Mouse (Mus musculus) midbrain, postnatal 0 days (tissue): ENCODE results near the gene Cpne5. TPM values are rescaled to one million over a fixed set of nuclear protein-coding genes. Genes with fewer than 3 reads are reported as not detected.

ENCODE experiments used
- ATAC-seq: fragments of 200-750 bp; cut with Nextera tagmentation; 2 replicates; pipeline ENCODE4 v1.8.0; 2017; ENCODE audit warnings: moderate number of reproducible peaks, mild to moderate bottlenecking, moderate TSS enrichment, moderate library complexity; ENCODE audit not compliant: low FRiP score
- DNase-seq: peaks from one replicate; pipeline ENCODE4 v3.0.0-alpha.2; 2015; ENCODE audit warnings: low spot score
- H3K27ac ChIP-seq: fragments of 300-500 bp; sonication (generic); 2 replicates; pipeline ENCODE4 v1.5.1; 2014; ENCODE audit warnings: low read depth, mild to moderate bottlenecking, low read length, mixed read lengths
- H3K27me3 ChIP-seq: fragments of 300-500 bp; sonication (generic); 2 replicates; pipeline ENCODE4 v1.6.1; 2014; ENCODE audit warnings: low read length, control low read depth, mixed read lengths; ENCODE audit not compliant: insufficient read depth
- H3K36me3 ChIP-seq: fragments of 300-500 bp; sonication (generic); 2 replicates; pipeline ENCODE4 v1.6.1; 2014; ENCODE audit warnings: low read length, control low read depth, mixed read lengths; ENCODE audit not compliant: insufficient read depth
- H3K4me1 ChIP-seq: fragments of 300-500 bp; sonication (generic); 2 replicates; pipeline ENCODE4 v1.6.1; 2014; ENCODE audit warnings: mild to moderate bottlenecking, control low read depth, antibody characterized with exemption, low read length, mixed read lengths; ENCODE audit not compliant: insufficient read depth
- H3K4me2 ChIP-seq: fragments of 300-500 bp; sonication (generic); 2 replicates; pipeline ENCODE4 v1.6.1; 2014; ENCODE audit warnings: low read depth, mild to moderate bottlenecking, low read length, mixed read lengths; ENCODE audit not compliant: poor library complexity, severe bottlenecking
- H3K4me3 ChIP-seq: fragments of 300-500 bp; sonication (generic); 2 replicates; pipeline ENCODE4 v1.5.1; 2014; ENCODE audit warnings: low read depth, mild to moderate bottlenecking, low read length, moderate library complexity
- H3K9ac ChIP-seq: fragments of 300-500 bp; sonication (generic); replicated peaks from 2 replicates; pipeline ENCODE4 v1.6.1; 2014; ENCODE audit warnings: mild to moderate bottlenecking, low read length, moderate library complexity, mixed read lengths; ENCODE audit not compliant: poor library complexity, severe bottlenecking
- H3K9me3 ChIP-seq: fragments of 300-500 bp; sonication (generic); 2 replicates; pipeline ENCODE4 v1.6.1; 2016; ENCODE audit warnings: low read length, control low read depth
- CTCF ChIP-seq: IDR thresholded peaks from 2 replicates; pipeline ENCODE4 v1.5.1; 2016; ENCODE audit warnings: antibody characterized with exemption, mild to moderate bottlenecking
- WGBS: fragments of 180-500 bp; shearing (Covaris S2); extraction: QIAGEN DNeasy Blood & Tissue Kit; methylation state at CpG from one replicate; pipeline ENCODE4 v1.1.7; 2014; 5-methylcytosine and 5-hydroxymethylcytosine counted together
- polyA plus RNA-seq: library from polyadenylated mRNA; unstranded; fragments of >200 nt; fragmentation: Nextera tagmentation; extraction: Ambion mirVana; gene quantifications from 2 replicates; pipeline ENCODE4 v1.2.1, GENCODE M21; 2015
- total RNA-seq: library from RNA; depleted of rRNA; stranded (reverse); fragments of >200 nt; gene quantifications from 2 replicates; pipeline ENCODE4 v1.2.3, GENCODE M21; 2014

Cpne5 gene
- total and polyA plus RNA-seq, 2 experiments from 2014 or later = 86.5 to 90.2 TPM

DNA sequence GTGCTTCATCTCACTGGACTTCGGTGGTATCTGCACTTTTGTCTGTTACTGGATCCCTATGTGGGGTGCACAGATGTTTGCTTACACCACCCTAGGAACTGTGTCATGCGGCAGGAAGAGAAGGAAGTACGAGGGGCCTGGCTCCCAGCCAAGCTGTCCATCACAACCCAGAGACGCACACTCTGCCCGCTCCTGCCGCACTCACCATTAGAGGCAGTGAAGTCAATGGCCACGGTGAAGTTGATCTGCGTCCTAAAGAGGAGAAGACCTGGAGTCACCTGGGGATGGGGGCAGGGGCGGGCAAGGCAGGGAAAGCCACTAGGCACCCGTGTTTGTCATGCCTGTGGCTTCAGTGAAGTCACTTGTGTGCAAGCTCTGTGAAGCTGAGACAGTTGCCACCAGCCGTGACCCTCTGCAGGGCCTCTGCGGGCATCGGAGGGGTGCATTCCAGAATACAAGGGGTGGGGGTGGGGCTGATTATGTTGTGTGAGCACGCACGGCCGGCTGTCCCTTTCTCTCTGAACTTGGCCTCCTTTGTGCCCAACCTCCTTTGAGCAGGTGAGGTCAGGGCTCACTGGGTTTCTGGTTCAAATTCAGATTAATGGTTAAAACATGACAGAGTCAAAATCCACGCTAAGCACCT lies 73.4 kb downstream of the Cpne5 start:
- Histone ChIP-seq H3K4me3 (no peak overlapping the region), H3K27me3 (no peaks in the 10 kb centered on the region), H3K9ac (no peak overlapping the region), H3K4me2 (no peak overlapping the region), H3K36me3 (peaks cover 15% of the 10 kb centered on the region; the same call in 1 of the 2 replicates), H3K4me1 (peaks cover 10% of the 10 kb centered on the region; the same call in 1 of the 2 replicates), H3K27ac (no peak overlapping the region), H3K9me3 (no peaks in the 10 kb centered on the region)
- no peak for ATAC-seq
- no peak for TF ChIP-seq CTCF
- peak; percentile 34 for DNase-seq
- WGBS = 16% methylated on average over 17 of the region's 17 CpGs

DNA sequence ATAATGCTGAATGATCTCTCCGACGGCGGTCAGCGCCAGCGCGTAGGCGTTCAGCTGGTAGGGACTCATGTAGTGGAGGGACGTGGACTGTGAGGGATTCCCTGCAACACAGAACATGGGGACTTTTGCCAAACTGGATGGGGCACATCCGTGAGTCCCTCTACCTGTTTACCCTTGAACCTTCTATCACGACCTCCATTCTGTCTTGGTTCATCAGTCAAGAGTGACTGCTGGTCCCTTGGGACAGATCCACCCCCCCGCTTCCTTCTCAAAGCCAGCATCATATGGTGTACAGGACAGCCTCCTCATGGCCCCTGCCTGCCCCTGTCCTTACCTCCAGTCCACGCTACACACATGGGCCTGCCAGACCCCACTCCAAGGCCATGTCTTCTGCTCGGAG lies 75.6 kb downstream of the Cpne5 start:
- H3K4me2 ChIP-seq = no peak overlapping the region
- DNase-seq = no peak
- no peak overlapping the region for H3K4me3 ChIP-seq
- no peak for ATAC-seq
- H3K9ac ChIP-seq = no peak overlapping the region
- WGBS = 95% methylated on average over 13 of the region's 13 CpGs
- H3K36me3 ChIP-seq = peaks cover 11% of the 10 kb centered on the region; the same call in 1 of the 2 replicates
- peaks cover 10% of the 10 kb centered on the region; the same call in 1 of the 2 replicates for H3K4me1 ChIP-seq
- H3K27ac ChIP-seq = no peak overlapping the region
- no peaks in the 10 kb centered on the region for H3K27me3 ChIP-seq
- no peak for TF ChIP-seq CTCF
- H3K9me3 ChIP-seq = no peaks in the 10 kb centered on the region

DNA sequence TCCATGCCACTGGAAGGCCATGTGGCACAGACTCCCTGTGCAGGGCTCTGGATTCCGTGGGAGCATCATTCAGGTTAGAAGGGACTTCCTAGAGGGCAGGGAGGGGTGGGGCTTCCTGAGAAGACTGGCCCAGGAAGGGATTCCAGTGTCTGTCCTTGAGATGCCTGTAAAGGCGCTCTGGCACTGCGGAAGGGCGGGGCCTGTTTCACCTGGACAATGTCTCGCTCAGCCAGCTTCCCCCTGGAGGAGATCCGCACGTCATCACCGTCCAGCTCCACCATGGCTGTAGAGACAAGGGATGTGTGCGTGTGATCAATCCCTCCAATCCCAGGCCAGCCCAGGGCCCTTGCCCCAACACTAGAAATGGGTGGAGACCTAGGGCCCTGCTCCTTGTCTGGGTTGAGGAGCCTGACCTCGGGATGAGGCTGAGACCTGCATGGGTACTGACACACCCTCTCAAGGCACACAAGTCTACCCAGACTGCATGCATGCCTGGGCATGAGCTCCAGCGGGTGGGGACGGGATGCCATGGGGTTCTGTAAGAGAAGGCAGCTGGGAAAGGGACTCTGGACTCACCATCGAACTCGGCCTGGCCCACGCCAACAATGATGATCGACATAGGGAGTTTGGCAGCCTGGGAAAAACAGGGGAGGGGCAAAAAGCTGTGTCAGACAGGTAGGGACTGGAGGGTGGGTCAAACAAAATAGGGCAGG lies 78.1 kb downstream of the Cpne5 start:
- peaks cover 11% of the 10 kb centered on the region; the same call in 1 of the 2 replicates for H3K36me3 ChIP-seq
- TF ChIP-seq CTCF = no peak
- H3K4me1 ChIP-seq = peaks cover 8% of the 10 kb centered on the region; the same call in 1 of the 2 replicates
- H3K9ac ChIP-seq = no peak overlapping the region
- H3K27me3 ChIP-seq = no peaks in the 10 kb centered on the region
- no peak for ATAC-seq
- H3K4me3 ChIP-seq = no peak overlapping the region
- no peaks in the 10 kb centered on the region for H3K9me3 ChIP-seq
- no peak for DNase-seq
- no peak overlapping the region for H3K27ac ChIP-seq
- H3K4me2 ChIP-seq = no peak overlapping the region
- 90% methylated on average over 16 of the region's 16 CpGs for WGBS

DNA sequence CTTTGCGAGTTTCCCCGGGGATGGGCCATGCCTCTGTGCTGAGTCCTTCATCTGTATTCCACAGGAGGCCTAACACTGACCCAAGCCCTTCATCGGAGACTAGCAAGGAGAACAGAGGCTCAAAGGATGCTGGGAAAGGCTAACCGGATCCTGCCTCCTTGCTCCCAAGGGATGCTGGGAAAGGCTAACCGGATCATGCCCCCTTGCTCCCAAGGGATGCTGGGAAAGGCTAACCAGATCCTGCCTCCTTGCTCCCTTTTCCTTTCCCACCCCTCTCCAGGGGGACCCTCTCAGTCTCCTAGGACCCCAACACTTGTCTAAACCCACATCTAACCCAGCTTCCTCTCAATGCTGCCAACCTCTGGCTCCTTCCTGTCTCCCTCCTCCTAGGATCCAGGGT lies 78.6 kb downstream of the Cpne5 start:
- Histone ChIP-seq H3K9me3 (no peaks in the 10 kb centered on the region), H3K36me3 (peaks cover 11% of the 10 kb centered on the region; the same call in 1 of the 2 replicates), H3K4me1 (peaks cover 8% of the 10 kb centered on the region; the same call in 1 of the 2 replicates), H3K4me2 (no peak overlapping the region), H3K27me3 (no peaks in the 10 kb centered on the region), H3K27ac (no peak overlapping the region), H3K4me3 (no peak overlapping the region), H3K9ac (no peak overlapping the region)
- no peak for ATAC-seq
- no peak for TF ChIP-seq CTCF
- 92% methylated on average over 5 of the region's 5 CpGs for WGBS
- DNase-seq = no peak

DNA sequence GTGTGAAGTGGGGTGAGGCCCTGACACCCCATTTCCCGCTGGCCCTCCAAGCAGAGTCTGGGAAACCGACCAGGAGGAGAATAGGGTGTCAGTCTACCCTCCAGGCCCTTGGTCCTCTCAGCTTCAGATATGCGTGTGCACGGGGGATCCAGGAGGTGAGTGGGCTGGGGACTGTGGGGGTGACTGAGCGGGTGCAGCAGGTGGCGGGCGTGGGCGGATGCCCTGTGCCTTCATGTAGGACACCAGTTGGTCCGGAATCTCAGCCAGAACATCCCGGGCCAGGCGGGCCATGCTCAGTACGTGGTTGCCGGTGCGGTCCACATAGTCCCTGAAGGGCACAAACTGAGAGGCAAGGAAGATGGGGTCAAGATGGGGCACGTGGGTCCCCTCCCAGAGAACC lies 79.1 kb downstream of the Cpne5 start:
- no peaks in the 10 kb centered on the region for H3K9me3 ChIP-seq
- H3K4me2 ChIP-seq = no peak overlapping the region
- whole genome bisulfite sequencing = 96% methylated on average over 15 of the region's 15 CpGs
- ATAC-seq = no peak
- H3K27ac ChIP-seq = no peak overlapping the region
- no peaks in the 10 kb centered on the region for H3K27me3 ChIP-seq
- DNase-seq = no peak
- peaks cover 8% of the 10 kb centered on the region; the same call in 1 of the 2 replicates for H3K4me1 ChIP-seq
- H3K36me3 ChIP-seq = peaks cover 11% of the 10 kb centered on the region; the same call in 1 of the 2 replicates
- no peak overlapping the region for H3K9ac ChIP-seq
- no peak overlapping the region for H3K4me3 ChIP-seq
- no peak for TF ChIP-seq CTCF

DNA sequence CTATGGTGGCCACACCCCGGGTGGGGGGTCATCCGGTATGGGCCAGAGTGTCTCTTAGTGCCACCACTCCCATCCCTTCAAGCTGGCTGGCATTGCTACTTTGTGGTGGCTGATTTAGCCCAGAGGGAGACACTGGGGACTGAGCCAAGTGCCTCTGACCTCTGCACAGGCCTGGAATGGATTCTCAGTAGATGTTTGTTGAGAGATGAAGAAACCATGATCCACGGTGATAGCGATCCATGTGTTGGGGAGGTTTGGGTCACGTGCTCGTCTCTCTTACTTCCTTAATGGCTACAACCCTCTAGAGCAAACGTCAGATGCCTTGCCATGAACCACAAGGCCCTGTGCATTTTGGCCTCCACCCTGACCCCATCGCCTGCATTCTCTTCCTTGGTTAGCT lies 81.1 kb downstream of the Cpne5 start:
- H3K27me3 ChIP-seq = no peaks in the 10 kb centered on the region
- DNase-seq = no peak
- 95% methylated on average over 8 of the region's 8 CpGs for WGBS
- no peak for TF ChIP-seq CTCF
- no peak overlapping the region for H3K4me3 ChIP-seq
- H3K27ac ChIP-seq = no peak overlapping the region
- ATAC-seq = no peak
- H3K9ac ChIP-seq = no peak overlapping the region
- H3K36me3 ChIP-seq = peaks cover 11% of the 10 kb centered on the region; the same call in 1 of the 2 replicates
- H3K4me1 ChIP-seq = peaks cover 8% of the 10 kb centered on the region; the same call in 1 of the 2 replicates
- no peak overlapping the region for H3K4me2 ChIP-seq
- H3K9me3 ChIP-seq = no peaks in the 10 kb centered on the region
